ENCODE assay signal across 18 mouse cellular contexts in genomic region chr9:56605443-56605806, GRCm38 (mm10).
DNase-seq lines count a peak whose midpoint lies in the region; ATAC-seq and TF ChIP-seq lines count a peak whose summit lies in the region.
"Had no signal": no experiment of that assay in that cellular context is flagged by ENCODE, and none has a peak within 500 bp of the region (broad histone marks: within the 10 kb centered on the region; RNA-seq: fewer than 3 reads in every experiment).

No protein-coding gene starts in this region.

- ATAC-seq in forebrain, embryonic 14.5 days: peak; percentile 67
- ATAC-seq in forebrain, postnatal 0 days: no peak; the same call in 1 of the 2 replicates
- ATAC-seq in midbrain, embryonic 11.5 days (ENCODE audit: low FRiP score): 0 out of 2 replicates have a peak, but pooled peaks have one; percentile 1
- ATAC-seq in hindbrain, embryonic 16.5 days: 0 out of 2 replicates have a peak, but pooled peaks have one; percentile 15
- ATAC-seq in neural tube, embryonic 14.5 days (ENCODE audit: low read depth): peak; percentile 32; the same call in 1 of the 2 replicates
- ATAC-seq: intestine, embryonic 15.5 days; lung, postnatal 0 days had no signal

- TF ChIP-seq CTCF in forebrain, postnatal 0 days (IDR thresholded peaks at IDR 0.05; ENCODE audit: low read depth): no peak

- H3K4me3 ChIP-seq in forebrain, embryonic 14.5 days (ENCODE audit: low read depth, low read length): no peak overlapping the region
- H3K4me3 ChIP-seq in forebrain, postnatal 0 days (ENCODE audit: low read depth, low read length): no peak overlapping the region
- no peak overlapping the region for H3K4me3 ChIP-seq in midbrain, embryonic 11.5 days (ENCODE audit: low read depth, low read length)
- H3K4me3 ChIP-seq in midbrain, embryonic 10.5 days: no peak overlapping the region
- H3K4me3 ChIP-seq in hindbrain, embryonic 16.5 days (ENCODE audit: low read length): no peak overlapping the region
- H3K4me3 ChIP-seq in neural tube, embryonic 14.5 days (ENCODE audit: low read depth, low read length): no peak overlapping the region
- H3K4me3 ChIP-seq: intestine, embryonic 15.5 days had no signal

- no peaks in the 10 kb centered on the region for H3K9me3 ChIP-seq in forebrain, embryonic 14.5 days (replicated peaks; ENCODE audit: control insufficient read depth, low read length)
- no peaks in the 10 kb centered on the region for H3K9me3 ChIP-seq in forebrain, postnatal 0 days (ENCODE audit: low read length)
- no peaks in the 10 kb centered on the region for H3K9me3 ChIP-seq in midbrain, embryonic 11.5 days (ENCODE audit: control insufficient read depth, low read length)
- H3K9me3 ChIP-seq in midbrain, embryonic 10.5 days (replicated peaks): no peaks in the 10 kb centered on the region
- H3K9me3 ChIP-seq in hindbrain, embryonic 16.5 days (ENCODE audit: control insufficient read depth, low read length): no peaks in the 10 kb centered on the region
- H3K9me3 ChIP-seq in neural tube, embryonic 14.5 days (ENCODE audit: control insufficient read depth, low read length): no peaks in the 10 kb centered on the region
- H3K9me3 ChIP-seq: G1E; heart, embryonic 13.5 days; intestine, embryonic 15.5 days had no signal

- peaks cover 29% of the 10 kb centered on the region for H3K4me1 ChIP-seq in forebrain, embryonic 14.5 days (ENCODE audit: control insufficient read depth, insufficient read depth, low read length)
- H3K4me1 ChIP-seq in forebrain, postnatal 0 days (ENCODE audit: insufficient read depth): peaks cover 15% of the 10 kb centered on the region
- peaks cover 24% of the 10 kb centered on the region for H3K4me1 ChIP-seq in midbrain, embryonic 11.5 days (ENCODE audit: control insufficient read depth, insufficient read depth, low read length)
- H3K4me1 ChIP-seq in midbrain, embryonic 10.5 days: peaks cover 52% of the 10 kb centered on the region
- peaks cover 35% of the 10 kb centered on the region for H3K4me1 ChIP-seq in hindbrain, embryonic 16.5 days (ENCODE audit: control insufficient read depth, insufficient read depth, low read depth, low read length)
- H3K4me1 ChIP-seq in neural tube, embryonic 14.5 days (ENCODE audit: control insufficient read depth, insufficient read depth, low read length): peaks cover 26% of the 10 kb centered on the region

- no peaks in the 10 kb centered on the region for H3K27me3 ChIP-seq in forebrain, embryonic 14.5 days (replicated peaks; ENCODE audit: control insufficient read depth, insufficient read depth, low read length)
- H3K27me3 ChIP-seq in forebrain, postnatal 0 days (ENCODE audit: insufficient read depth, low read length): no peaks in the 10 kb centered on the region; the same call in 1 of the 2 replicates
- no peaks in the 10 kb centered on the region; the same call in none of the 2 replicates for H3K27me3 ChIP-seq in midbrain, embryonic 11.5 days (ENCODE audit: control insufficient read depth, insufficient read depth, low read length)
- H3K27me3 ChIP-seq in midbrain, embryonic 10.5 days (ENCODE audit: low read depth, poor library complexity, severe bottlenecking): peaks cover 40% of the 10 kb centered on the region
- H3K27me3 ChIP-seq in hindbrain, embryonic 16.5 days (replicated peaks; ENCODE audit: control insufficient read depth, insufficient read depth, low read length): no peaks in the 10 kb centered on the region
- H3K27me3 ChIP-seq in neural tube, embryonic 14.5 days (ENCODE audit: control insufficient read depth, insufficient read depth, low read length): no peaks in the 10 kb centered on the region

- no peak overlapping the region for H3K4me2 ChIP-seq in forebrain, embryonic 14.5 days (ENCODE audit: low read length)
- H3K4me2 ChIP-seq in forebrain, postnatal 0 days (ENCODE audit: low read depth): no peak overlapping the region
- H3K4me2 ChIP-seq in midbrain, embryonic 11.5 days: no peak overlapping the region
- H3K4me2 ChIP-seq in hindbrain, embryonic 16.5 days (ENCODE audit: low read length): no peak overlapping the region
- no peak overlapping the region for H3K4me2 ChIP-seq in neural tube, embryonic 14.5 days (ENCODE audit: low read depth, low read length)

- H3K36me3 ChIP-seq in forebrain, embryonic 14.5 days (ENCODE audit: control insufficient read depth, insufficient read depth, low read length): no peaks in the 10 kb centered on the region
- no peaks in the 10 kb centered on the region for H3K36me3 ChIP-seq in forebrain, postnatal 0 days (ENCODE audit: insufficient read depth)
- H3K36me3 ChIP-seq in midbrain, embryonic 11.5 days (ENCODE audit: control insufficient read depth, insufficient read depth, low read length): no peaks in the 10 kb centered on the region
- no peaks in the 10 kb centered on the region for H3K36me3 ChIP-seq in midbrain, embryonic 10.5 days
- no peaks in the 10 kb centered on the region for H3K36me3 ChIP-seq in hindbrain, embryonic 16.5 days (ENCODE audit: control insufficient read depth, insufficient read depth, low read length)
- no peaks in the 10 kb centered on the region for H3K36me3 ChIP-seq in neural tube, embryonic 14.5 days (ENCODE audit: control insufficient read depth, insufficient read depth, low read length)
- H3K36me3 ChIP-seq: G1E; heart, embryonic 13.5 days; intestine, embryonic 15.5 days had no signal

- no peak for DNase-seq in forebrain, embryonic 14.5 days (ENCODE audit: low spot score)
- DNase-seq in forebrain, postnatal 0 days: no peak
- DNase-seq in midbrain, embryonic 11.5 days (ENCODE audit: low spot score, missing footprints): peak; percentile 77
- no peak for DNase-seq in midbrain, embryonic 10.5 days (ENCODE audit: low spot score)
- no peak for DNase-seq in layer of hippocampus, adult 11-12 months (ENCODE audit: low spot score)
- DNase-seq in thymus, postnatal 4 days: no peak
- DNase-seq: cerebellum, adult 11-12 months; embryo, embryonic 11 days; liver; right cerebral cortex, postnatal 14 days; spleen, adult 18-20 months; thymus, adult 18-20 months had no signal

- H3K9ac ChIP-seq in forebrain, embryonic 14.5 days (ENCODE audit: low read length): no peak overlapping the region
- no peak overlapping the region for H3K9ac ChIP-seq in forebrain, postnatal 0 days
- no peak overlapping the region for H3K9ac ChIP-seq in midbrain, embryonic 11.5 days (ENCODE audit: low read length)
- no peak overlapping the region for H3K9ac ChIP-seq in hindbrain, embryonic 16.5 days (ENCODE audit: low read depth, low read length)
- H3K9ac ChIP-seq in neural tube, embryonic 14.5 days (replicated peaks; ENCODE audit: low read depth, low read length): no peak overlapping the region

- 0 out of 2 replicates have a peak overlapping the region, but pooled peaks have one; percentile 21 for H3K27ac ChIP-seq in forebrain, embryonic 14.5 days (ENCODE audit: low read depth, low read length)
- no peak overlapping the region for H3K27ac ChIP-seq in forebrain, postnatal 0 days (ENCODE audit: low read depth, low read length)
- H3K27ac ChIP-seq in midbrain, embryonic 11.5 days (ENCODE audit: low read depth, low read length): no peak overlapping the region
- no peak overlapping the region; the same call in 1 of the 2 replicates for H3K27ac ChIP-seq in midbrain, embryonic 10.5 days (replicated peaks)
- peak overlapping the region; percentile 33; the same call in 1 of the 2 replicates for H3K27ac ChIP-seq in hindbrain, embryonic 16.5 days (ENCODE audit: low read depth, low read length)
- peak overlapping the region; percentile 28; the same call in 1 of the 2 replicates for H3K27ac ChIP-seq in neural tube, embryonic 14.5 days (ENCODE audit: low read depth, low read length)
- H3K27ac ChIP-seq: intestine, embryonic 15.5 days had no signal

Comparison
In these comparisons a context has a peak if more than half of its experiments do, and no peak if none do; other contexts are left out.
1. H3K27ac ChIP-seq: peak in forebrain, embryonic 14.5 days (single experiment), hindbrain, embryonic 16.5 days (single experiment) and neural tube, embryonic 14.5 days (single experiment); none in forebrain, postnatal 0 days (single experiment), midbrain, embryonic 11.5 days (single experiment) and midbrain, embryonic 10.5 days (single experiment).